Mouse (Mus musculus) left cerebral cortex, adult 8-10 months (tissue): ENCODE data around the gene Sf1. TPM values are rescaled to one million over a fixed set of nuclear protein-coding genes. Genes with fewer than 3 reads are reported as not detected.

Experiments used
- DNase-seq, 2 experiments: peaks; one replicate each; pipeline ENCODE4 v3.0.0; 2022; ENCODE audit warnings: low spot score in 2 of 2
- total RNA-seq, 4 experiments: library from RNA; stranded (reverse); gene quantifications; 2 replicates each; pipeline ENCODE4 v1.2.4; 2022

The Sf1 gene
- total RNA-seq, 4 experiments from 2014 or later: 164 to 203 (median 187) TPM

- no peak for DNase-seq
Measured at GRCm38 (mm10) chr19:6375423-6376254, 12.1 kb downstream of the Sf1 start.

GRCm38 (mm10) chr19:6376255-6376564 lies 12.7 kb downstream of the Sf1 start:
- no peak for DNase-seq

GRCm38 (mm10) chr19:6376643-6377042 lies 13.2 kb downstream of the Sf1 start:
- no peak for DNase-seq

- DNase-seq: no peak
Measured at GRCm38 (mm10) chr19:6377327-6378040, 14.0 kb downstream of the Sf1 start.

GRCm38 (mm10) chr19:6380411-6381166 lies 17.1 kb downstream of the Sf1 start:
- no peak for DNase-seq

- DNase-seq: no peak
Measured at GRCm38 (mm10) chr19:6381238-6381637, 17.7 kb downstream of the Sf1 start.

- no peak for DNase-seq
Measured at GRCm38 (mm10) chr19:6382323-6382924, 18.9 kb downstream of the Sf1 start.

GRCm38 (mm10) chr19:6383470-6383869 lies 20.0 kb downstream of the Sf1 start:
- no peak for DNase-seq

GRCm38 (mm10) chr19:6384128-6384527 lies 20.6 kb downstream of the Sf1 start, which contains the start of gene Pygm:
Gene Pygm (plus strand): TSS chr19:6384399.
- peak in 1 of 2 experiments; percentile 59 for DNase-seq

- no peak for DNase-seq
Measured at GRCm38 (mm10) chr19:6384954-6385353, 21.5 kb downstream of the Sf1 start.

- no peak for DNase-seq
Measured at GRCm38 (mm10) chr19:6385419-6385818, 21.9 kb downstream of the Sf1 start.

GRCm38 (mm10) chr19:6385821-6386220 lies 22.3 kb downstream of the Sf1 start:
- no peak for DNase-seq

- DNase-seq: no peak
Measured at GRCm38 (mm10) chr19:6386234-6386633, 22.7 kb downstream of the Sf1 start.

- DNase-seq: no peak
Measured at GRCm38 (mm10) chr19:6388006-6388405, 24.5 kb downstream of the Sf1 start.

- DNase-seq: no peak
Measured at GRCm38 (mm10) chr19:6389803-6390202, 26.3 kb downstream of the Sf1 start.

- DNase-seq: no peak
Measured at GRCm38 (mm10) chr19:6390251-6390650, 26.8 kb downstream of the Sf1 start.

GRCm38 (mm10) chr19:6392743-6393393 lies 29.4 kb downstream of the Sf1 start:
- no peak for DNase-seq

- DNase-seq: no peak
Measured at GRCm38 (mm10) chr19:6393637-6394036, 30.1 kb downstream of the Sf1 start.

- DNase-seq: no peak
Measured at GRCm38 (mm10) chr19:6396237-6396636, 32.7 kb downstream of the Sf1 start.

- DNase-seq: no peak
Measured at GRCm38 (mm10) chr19:6397582-6398249, 34.2 kb downstream of the Sf1 start.
